Mouse (Mus musculus): ENCODE measurements around the gene Irak2.
"Not testable (repeated sequence)": the region's sequence is repeated elsewhere in the genome, so short reads cannot be mapped to it uniquely, and the experiment has no call there.

GRCm38 (mm10) chr6:113672029-113672428 is 33.8 kb downstream of the Irak2 start:
- TF ChIP-seq POLR2A (IDR thresholded peaks at IDR 0.05; ENCODE audit: insufficient read depth, low read length); CTCF (IDR thresholded peaks at IDR 0.05; ENCODE audit: low read depth, low read length); EP300 (IDR thresholded peaks at IDR 0.05; ENCODE audit: insufficient read depth, low read depth, low read length): not testable (repeated sequence)

Measured in ES-Bruce4 (cell line).